Mouse (Mus musculus) adrenal gland, postnatal 0 days (tissue): Measurements from ENCODE around the gene Zfp820. TPM values are rescaled to one million over a fixed set of nuclear protein-coding genes. Genes with fewer than 3 reads are reported as not detected.

Source experiments
- polyA plus RNA-seq: library from polyadenylated mRNA; unstranded; fragments of >200 nt; fragmentation: Nextera tagmentation; extraction: Ambion mirVana; gene quantifications from 2 replicates; pipeline ENCODE4 v1.2.1, GENCODE M21; 2015

Gene Zfp820
- polyA plus RNA-seq, result 5.3 and 8.2 TPM in 2 replicates

DNA sequence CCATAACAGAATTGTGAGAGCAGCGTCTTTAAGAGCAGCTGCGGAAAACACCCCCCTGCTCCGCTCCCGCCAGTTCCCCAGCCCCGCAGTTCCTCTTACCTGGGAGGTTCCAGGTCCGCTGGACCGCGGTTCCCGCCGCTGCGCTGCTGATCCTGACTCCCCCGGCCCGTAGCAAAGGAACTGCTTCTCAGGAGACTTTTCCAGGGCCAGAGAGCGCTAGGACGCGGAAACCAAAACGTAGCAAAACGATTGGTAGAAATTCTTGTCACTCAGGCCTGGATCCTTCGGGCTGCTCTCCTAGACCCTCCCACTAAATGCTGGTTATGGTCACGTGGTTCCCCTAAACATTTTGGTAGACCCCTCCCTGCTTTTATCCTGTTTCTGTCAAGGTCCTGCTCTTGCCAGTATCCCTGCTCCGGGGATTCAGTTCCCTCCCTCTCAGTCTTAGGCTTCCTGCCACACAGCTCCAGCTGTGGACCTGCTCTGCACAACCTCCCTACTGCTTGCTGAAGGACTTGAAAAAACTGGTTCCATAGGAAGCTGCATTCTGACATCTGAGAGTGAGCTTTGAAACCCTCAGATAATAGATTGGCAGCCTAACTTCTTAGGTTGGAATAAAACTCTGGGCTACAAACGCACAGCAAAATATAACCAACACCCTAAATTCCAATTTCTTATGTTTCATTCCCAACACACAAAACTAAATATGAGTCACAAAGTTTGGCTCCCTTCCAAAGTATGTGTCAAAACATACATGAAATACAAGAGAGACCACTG is at the start of gene Zfp820:
TSS of gene Zfp820 (minus strand) at position 228 of the 777 bp plus-strand sequence.

Other genes starting within 250 kb of the Zfp820 start
- gene Zfp983, start 195.1 kb downstream of the Zfp820 start, polyA plus RNA-seq, result 3.7 TPM in 2 replicates
- 4.0 and 8.3 TPM in 2 replicates for gene Gm10226, start 153.9 kb downstream of the Zfp820 start, polyA plus RNA-seq
- 6.1 and 6.6 TPM in 2 replicates for gene Zfp760, start 138.0 kb downstream of the Zfp820 start, polyA plus RNA-seq
- 4.7 and 5.4 TPM in 2 replicates for gene Zfp229, start 115.0 kb downstream of the Zfp820 start, polyA plus RNA-seq
- 9.0 and 13.1 TPM in 2 replicates for gene Zfp995, start 64.2 kb upstream of the Zfp820 start, polyA plus RNA-seq
- 13.0 and 15.0 TPM in 2 replicates for gene Zfp942, start 116.7 kb upstream of the Zfp820 start, polyA plus RNA-seq
- 11.2 and 11.5 TPM in 2 replicates for gene Zfp943, start 116.8 kb upstream of the Zfp820 start, polyA plus RNA-seq